Mouse (Mus musculus) forebrain, postnatal 0 days (tissue): ENCODE data around the gene Prdm16. TPM values are rescaled to one million over a fixed set of nuclear protein-coding genes. Genes with fewer than 3 reads are reported as not detected.

Source experiments
- ATAC-seq: fragments of 200-750 bp; cut with Nextera tagmentation; 2 replicates; pipeline ENCODE4 v1.8.0; 2017; ENCODE audit warnings: mild to moderate bottlenecking, moderate library complexity
- DNase-seq: peaks from one replicate; pipeline ENCODE4 v3.0.0-alpha.2; 2015
- H3K27ac ChIP-seq: fragments of 300-500 bp; sonication (generic); 2 replicates; pipeline ENCODE4 v1.5.1; 2014; ENCODE audit warnings: low read depth, mild to moderate bottlenecking, antibody characterized with exemption, low read length, moderate library complexity, mixed read lengths
- H3K27me3 ChIP-seq: fragments of 300-500 bp; sonication (generic); 2 replicates; pipeline ENCODE4 v1.6.1; 2014; ENCODE audit warnings: mild to moderate bottlenecking, low read length, mixed read lengths; ENCODE audit not compliant: insufficient read depth
- H3K36me3 ChIP-seq: fragments of 300-500 bp; sonication (generic); 2 replicates; pipeline ENCODE4 v1.6.1; 2014; ENCODE audit warnings: mild to moderate bottlenecking, moderate library complexity; ENCODE audit not compliant: insufficient read depth
- H3K4me1 ChIP-seq: fragments of 300-500 bp; sonication (generic); 2 replicates; pipeline ENCODE4 v1.6.1; 2014; ENCODE audit warnings: antibody characterized with exemption; ENCODE audit not compliant: insufficient read depth
- H3K4me2 ChIP-seq: fragments of 300-500 bp; sonication (generic); 2 replicates; pipeline ENCODE4 v1.6.1; 2014; ENCODE audit warnings: low read depth, mild to moderate bottlenecking, moderate library complexity
- H3K4me3 ChIP-seq: fragments of 300-500 bp; sonication (generic); 2 replicates; pipeline ENCODE4 v1.5.1; 2014; ENCODE audit warnings: low read depth, low read length, mixed read lengths
- H3K9ac ChIP-seq: fragments of 300-500 bp; sonication (generic); 2 replicates; pipeline ENCODE4 v1.6.1; 2014; ENCODE audit warnings: mild to moderate bottlenecking
- H3K9me3 ChIP-seq: fragments of 300-500 bp; sonication (generic); 2 replicates; pipeline ENCODE4 v1.6.1; 2016; ENCODE audit warnings: low read length
- CTCF ChIP-seq: sonication (generic); IDR thresholded peaks from 2 replicates; pipeline ENCODE4 v1.5.1; 2016; ENCODE audit warnings: antibody characterized with exemption, control low read depth, low read depth
- WGBS: fragments of 180-500 bp; shearing (Covaris S2); extraction: QIAGEN DNeasy Blood & Tissue Kit; methylation state at CpG from one replicate; pipeline ENCODE4 v1.1.7; 2014; 5-methylcytosine and 5-hydroxymethylcytosine counted together
- polyA plus RNA-seq: library from polyadenylated mRNA; unstranded; fragments of >200 nt; fragmentation: Nextera tagmentation; extraction: Ambion mirVana; gene quantifications from 2 replicates; pipeline ENCODE4 v1.2.1, GENCODE M21; 2015
- total RNA-seq: library from RNA; depleted of rRNA; stranded (reverse); fragments of >200 nt; gene quantifications from 2 replicates; pipeline ENCODE4 v1.2.3, GENCODE M21; 2014

Prdm16 gene
- total and polyA plus RNA-seq, 2 experiments from 2014 or later: 10.7 to 16.3 TPM

GRCm38 (mm10) chr4:154360441-154360840 lies 276.2 kb downstream of the Prdm16 start:
- no peak overlapping the region for H3K4me2 ChIP-seq
- TF ChIP-seq CTCF: no peak
- no peaks in the 10 kb centered on the region for H3K4me1 ChIP-seq
- ATAC-seq: no peak
- H3K27me3 ChIP-seq: no peaks in the 10 kb centered on the region
- no peaks in the 10 kb centered on the region for H3K36me3 ChIP-seq
- DNase-seq: no peak
- H3K9ac ChIP-seq: no peak overlapping the region
- no peaks in the 10 kb centered on the region for H3K9me3 ChIP-seq
- H3K27ac ChIP-seq: no peak overlapping the region
- WGBS: 92% methylated on average over 6 of the region's 7 CpGs
- no peak overlapping the region for H3K4me3 ChIP-seq

- H3K4me1 ChIP-seq: no peaks in the 10 kb centered on the region
- TF ChIP-seq CTCF: no peak
- no peaks in the 10 kb centered on the region for H3K9me3 ChIP-seq
- WGBS: 73% methylated on average over 9 of the region's 9 CpGs
- H3K27me3 ChIP-seq: no peaks in the 10 kb centered on the region
- H3K4me2 ChIP-seq: no peak overlapping the region
- H3K9ac ChIP-seq: no peak overlapping the region
- no peak overlapping the region for H3K27ac ChIP-seq
- DNase-seq: no peak
- no peak for ATAC-seq
- no peak overlapping the region for H3K4me3 ChIP-seq
- no peaks in the 10 kb centered on the region for H3K36me3 ChIP-seq
Observed at GRCm38 (mm10) chr4:154359762-154360300, 276.8 kb downstream of the Prdm16 start.

GRCm38 (mm10) chr4:154358816-154359215 lies 277.9 kb downstream of the Prdm16 start:
- Histone ChIP-seq H3K9ac (no peak overlapping the region), H3K27me3 (no peaks in the 10 kb centered on the region), H3K9me3 (no peaks in the 10 kb centered on the region), H3K4me1 (no peaks in the 10 kb centered on the region), H3K27ac (no peak overlapping the region), H3K4me2 (no peak overlapping the region), H3K36me3 (no peaks in the 10 kb centered on the region), H3K4me3 (no peak overlapping the region)
- WGBS: 47% methylated on average over 11 of the region's 11 CpGs
- ATAC-seq (no peak), DNase-seq (no peak)
- no peak for TF ChIP-seq CTCF

- Histone ChIP-seq H3K4me1 (no peaks in the 10 kb centered on the region), H3K36me3 (no peaks in the 10 kb centered on the region), H3K9ac (no peak overlapping the region), H3K27ac (no peak overlapping the region), H3K4me2 (no peak overlapping the region), H3K27me3 (no peaks in the 10 kb centered on the region), H3K4me3 (no peak overlapping the region), H3K9me3 (no peaks in the 10 kb centered on the region)
- DNase-seq (no peak), ATAC-seq (no peak)
- TF ChIP-seq CTCF: no peak
- WGBS: 78% methylated on average over 5 of the region's 5 CpGs
Observed at GRCm38 (mm10) chr4:154358370-154358769, 278.3 kb downstream of the Prdm16 start.

- no peak for DNase-seq
- 98% methylated on average over 5 of the region's 5 CpGs for WGBS
- no peak overlapping the region for H3K4me3 ChIP-seq
Observed at GRCm38 (mm10) chr4:154355408-154355807, 281.3 kb downstream of the Prdm16 start.

GRCm38 (mm10) chr4:154352246-154352645 lies 284.4 kb downstream of the Prdm16 start:
- no peak overlapping the region for H3K4me3 ChIP-seq
- no peaks in the 10 kb centered on the region for H3K27me3 ChIP-seq
- H3K4me1 ChIP-seq: no peaks in the 10 kb centered on the region
- H3K9ac ChIP-seq: no peak overlapping the region
- WGBS: 50% methylated on average over 13 of the region's 13 CpGs
- no peak overlapping the region for H3K27ac ChIP-seq
- no peak for TF ChIP-seq CTCF
- DNase-seq (no peak), ATAC-seq (no peak)
- H3K36me3 ChIP-seq: no peaks in the 10 kb centered on the region
- H3K9me3 ChIP-seq: no peaks in the 10 kb centered on the region
- H3K4me2 ChIP-seq: no peak overlapping the region

More at GRCm38 (mm10) chr4:154355408-154355807, 281.3 kb downstream of the Prdm16 start:
- H3K9ac ChIP-seq: no peak overlapping the region
- H3K9me3 ChIP-seq: no peaks in the 10 kb centered on the region
- H3K27ac ChIP-seq: no peak overlapping the region
- no peak overlapping the region for H3K4me2 ChIP-seq
- peak; percentile 41 for TF ChIP-seq CTCF
- no peaks in the 10 kb centered on the region for H3K4me1 ChIP-seq
- H3K36me3 ChIP-seq: no peaks in the 10 kb centered on the region
- no peaks in the 10 kb centered on the region for H3K27me3 ChIP-seq
- ATAC-seq: no peak

GRCm38 (mm10) chr4:154348197-154348786 lies 288.4 kb downstream of the Prdm16 start:
- Histone ChIP-seq H3K4me1 (no peaks in the 10 kb centered on the region), H3K4me2 (no peak overlapping the region), H3K27me3 (no peaks in the 10 kb centered on the region), H3K36me3 (no peaks in the 10 kb centered on the region), H3K27ac (no peak overlapping the region), H3K9me3 (no peaks in the 10 kb centered on the region), H3K9ac (no peak overlapping the region), H3K4me3 (no peak overlapping the region)
- WGBS: 52% methylated on average over 11 of the region's 11 CpGs
- TF ChIP-seq CTCF: no peak
- no peak for DNase-seq
- no peak for ATAC-seq
